Mouse (Mus musculus): ENCODE results near the gene Park7.
A peak's percentile ranks its signal among the peaks of the same experiment; 100 is the strongest.
"Not testable (repeated sequence)": the region's sequence is repeated elsewhere in the genome, so short reads cannot be mapped to it uniquely, and the experiment has no call there.

Gene Park7

DNA sequence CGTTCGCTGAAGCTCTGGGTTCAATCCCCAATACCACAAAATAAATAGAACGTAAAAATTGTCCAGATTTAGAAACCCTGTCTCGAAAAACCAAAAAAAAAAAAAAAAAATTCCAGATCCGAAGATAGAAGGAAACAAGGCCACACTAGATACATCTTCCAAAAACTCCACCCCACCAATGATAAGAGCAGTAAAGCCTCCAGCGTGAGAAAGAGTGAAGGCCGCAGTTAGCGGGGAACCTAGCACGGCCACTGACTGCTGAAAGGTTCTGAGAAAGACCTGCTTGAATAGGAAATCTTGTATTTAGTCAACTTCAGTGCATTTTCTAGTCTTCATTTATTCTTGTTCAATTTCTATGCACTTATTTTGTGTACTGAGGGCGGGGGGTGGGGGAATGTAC, 38.8 kb downstream of the Park7 start:
- DNase-seq (ENCODE audit: low read depth, low spot score), result no peak

DNA sequence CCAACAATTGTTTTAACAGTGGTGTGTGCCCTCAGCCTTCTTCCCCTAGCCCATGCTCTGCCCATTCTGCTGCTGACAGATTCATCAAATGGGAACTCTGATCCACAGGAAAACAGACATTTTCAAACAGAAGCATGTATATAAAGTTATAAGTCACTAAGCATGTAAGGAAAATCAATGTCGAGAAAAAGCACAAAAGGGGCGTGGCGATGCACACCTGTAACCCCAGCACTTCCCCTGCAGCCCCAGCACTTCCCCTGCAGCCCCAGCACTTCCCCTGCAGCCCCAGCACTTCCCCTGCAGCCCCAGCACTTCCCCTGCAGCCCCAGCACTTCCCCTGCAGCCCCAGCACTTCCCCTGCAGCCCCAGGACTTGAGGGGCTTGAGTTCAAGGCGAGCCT, 39.8 kb downstream of the Park7 start:
- not testable (repeated sequence) for DNase-seq (ENCODE audit: low read depth, low spot score)

DNA sequence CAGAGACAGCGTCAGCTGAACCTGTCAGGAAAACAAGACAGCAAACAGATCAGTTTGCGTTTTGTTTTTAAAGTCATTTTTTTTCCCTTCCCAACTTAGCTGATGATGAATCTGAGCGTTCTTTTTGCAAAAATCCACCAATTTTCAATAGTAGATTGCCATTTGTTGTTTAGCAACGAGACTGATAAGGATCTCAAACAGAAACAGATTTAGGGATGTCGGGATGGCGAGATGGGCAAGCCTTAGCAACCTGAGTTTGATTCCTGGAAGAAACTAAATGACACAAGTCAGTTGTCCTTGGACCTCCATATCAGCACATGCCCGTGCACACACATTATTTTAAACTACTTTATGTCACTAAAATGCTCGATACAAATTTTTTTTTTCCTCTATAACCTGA, 41.6 kb downstream of the Park7 start:
- no peak for DNase-seq (ENCODE audit: low read depth, low spot score)

DNA sequence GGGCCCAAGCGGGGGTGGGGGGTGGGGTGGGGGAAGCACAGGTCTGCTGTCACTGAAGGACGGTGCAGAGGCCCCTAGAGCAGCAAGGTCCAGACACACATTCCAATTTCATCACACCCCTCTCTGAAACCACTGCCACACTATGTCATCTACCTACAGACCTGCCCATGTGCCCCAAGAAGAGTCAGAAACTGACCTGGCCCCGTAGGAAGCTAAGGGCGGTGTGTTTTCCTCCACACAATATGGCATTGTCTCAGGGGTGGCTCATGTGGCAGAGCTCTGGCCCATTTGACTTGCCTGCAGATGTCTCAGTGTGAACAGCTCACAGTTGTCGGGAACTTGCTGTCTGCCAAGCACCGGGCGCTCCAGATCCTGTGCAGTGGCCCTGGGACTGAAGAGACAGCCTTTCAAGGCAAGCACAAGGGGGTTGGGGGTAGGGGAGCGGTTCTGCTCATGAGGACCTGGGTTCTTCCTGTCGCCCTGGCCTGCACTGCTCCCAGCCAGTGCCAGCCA, 42.0 kb downstream of the Park7 start:
- DNase-seq (ENCODE audit: low read depth, low spot score), result no peak

DNA sequence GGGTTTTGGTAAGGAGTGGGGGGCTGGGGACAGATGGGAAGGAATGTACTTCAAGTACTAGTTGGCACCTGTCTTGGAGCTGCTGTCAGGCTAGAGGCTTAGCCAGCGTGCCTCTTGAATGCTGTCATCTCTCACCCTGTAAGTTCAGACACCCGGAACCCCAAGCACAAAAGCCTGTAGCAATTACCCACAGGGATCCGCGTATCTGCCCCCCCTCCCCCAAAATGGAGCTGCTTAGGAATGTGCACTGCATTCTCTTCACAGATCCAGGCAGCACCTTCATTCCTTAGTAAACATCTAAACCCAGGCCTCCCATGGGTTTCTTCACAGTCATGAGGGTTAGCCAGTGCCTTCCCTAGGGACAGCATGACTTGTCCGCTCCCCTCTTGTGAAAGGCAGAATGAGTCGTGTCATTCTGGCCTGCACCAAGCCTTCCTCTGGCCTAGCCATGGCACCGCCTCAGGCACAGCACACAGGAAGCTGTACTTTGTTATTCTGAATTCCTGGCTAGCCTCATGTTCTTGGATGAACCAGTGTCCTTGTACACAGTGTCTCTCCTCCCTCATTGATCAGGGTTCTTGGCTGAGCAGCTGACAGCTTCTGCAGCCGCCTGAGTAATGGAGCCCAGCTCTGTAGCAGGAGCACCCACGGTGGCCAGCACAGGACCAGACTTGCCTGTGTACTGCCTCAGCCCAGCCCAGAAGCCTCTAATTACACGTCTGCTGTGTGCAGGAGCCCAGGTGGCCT, 42.7 kb downstream of the Park7 start:
- no peak for DNase-seq (ENCODE audit: low read depth, low spot score)

DNA sequence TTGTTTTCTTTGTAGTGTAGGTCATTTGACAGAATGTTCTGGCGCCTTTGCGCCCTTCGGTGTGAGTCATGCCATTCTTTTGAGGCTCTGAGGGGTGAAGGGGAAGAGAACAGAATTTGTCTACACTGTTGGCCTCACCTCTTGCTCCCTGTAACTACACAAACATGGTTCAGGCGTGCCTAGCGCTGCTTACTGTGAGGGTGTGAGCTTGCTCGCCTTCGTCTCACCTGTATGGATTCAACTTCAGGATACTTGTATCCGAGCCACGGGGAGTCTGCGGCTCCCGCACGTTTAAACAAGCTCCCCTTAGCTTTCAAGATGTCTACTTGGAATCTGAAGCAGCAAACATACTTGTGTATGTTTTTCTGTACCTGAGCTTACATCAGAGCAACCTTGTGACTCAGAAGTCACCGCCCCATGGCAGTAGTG, 43.3 kb downstream of the Park7 start:
- no peak for DNase-seq (ENCODE audit: low read depth, low spot score)

DNA sequence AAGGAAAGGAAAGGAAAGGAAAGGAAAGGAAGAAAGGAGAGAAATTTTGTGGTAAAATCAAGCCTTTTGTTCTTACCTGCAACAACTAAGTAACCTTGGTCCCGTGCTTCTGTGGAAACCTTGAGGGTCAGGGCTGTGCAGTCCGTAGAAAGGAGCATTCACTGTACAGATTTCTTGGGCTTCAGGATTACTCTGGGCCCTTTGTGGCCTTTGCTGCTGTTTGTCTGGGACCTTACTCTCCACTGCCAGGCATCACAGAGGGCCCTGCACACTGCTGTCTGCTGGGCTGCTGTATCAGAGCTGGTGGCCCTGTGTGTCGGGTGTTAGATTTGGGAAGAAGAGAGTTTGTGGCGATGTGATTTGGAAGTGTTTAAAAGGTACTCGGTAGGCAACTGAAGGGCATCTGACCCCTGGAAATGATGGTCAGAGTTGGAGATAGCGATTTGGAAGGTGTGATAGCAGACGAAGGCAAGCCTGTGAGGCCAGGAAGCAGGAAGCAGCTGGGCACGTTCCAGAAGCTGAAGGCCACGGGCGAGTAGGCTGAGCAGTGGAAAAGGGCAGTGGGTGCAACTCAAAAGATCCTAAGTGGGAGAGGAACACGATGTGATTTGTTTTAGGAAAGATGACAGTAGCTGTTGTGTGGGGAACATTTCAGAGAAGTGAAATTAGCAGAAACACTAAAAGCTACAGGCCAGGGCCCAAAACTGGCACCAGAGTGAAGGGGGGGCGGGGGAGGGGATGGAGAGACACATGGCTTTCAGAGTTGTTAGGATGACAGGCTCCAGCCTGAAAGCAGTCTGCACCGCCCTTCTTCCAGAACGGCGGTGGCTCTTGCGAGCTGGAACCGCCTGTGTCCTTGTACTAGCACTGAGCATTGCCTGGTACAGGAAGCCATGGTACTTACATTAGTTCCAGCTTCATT, 44.7 kb downstream of the Park7 start:
- DNase-seq (ENCODE audit: low read depth, low spot score), result no peak

DNA sequence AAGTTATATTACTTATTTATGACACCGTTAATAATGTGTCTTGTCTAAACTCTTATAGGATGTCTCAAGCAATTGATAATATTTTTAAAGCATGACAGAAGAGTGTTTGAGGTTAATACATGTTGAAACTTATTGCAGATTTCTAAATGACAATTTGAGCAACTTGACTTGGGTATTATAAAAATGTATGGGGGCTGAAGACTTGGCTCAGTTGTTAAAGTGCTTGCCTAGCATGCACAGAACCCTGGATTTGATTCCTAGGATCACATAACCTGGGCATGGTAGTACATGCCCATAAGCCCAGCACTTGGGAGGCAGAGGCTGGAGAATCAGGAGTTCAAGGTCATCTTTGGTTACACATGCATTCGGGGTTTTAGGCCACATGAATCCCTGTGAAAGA, 45.4 kb downstream of the Park7 start:
- no peak for DNase-seq (ENCODE audit: low read depth, low spot score)

DNA sequence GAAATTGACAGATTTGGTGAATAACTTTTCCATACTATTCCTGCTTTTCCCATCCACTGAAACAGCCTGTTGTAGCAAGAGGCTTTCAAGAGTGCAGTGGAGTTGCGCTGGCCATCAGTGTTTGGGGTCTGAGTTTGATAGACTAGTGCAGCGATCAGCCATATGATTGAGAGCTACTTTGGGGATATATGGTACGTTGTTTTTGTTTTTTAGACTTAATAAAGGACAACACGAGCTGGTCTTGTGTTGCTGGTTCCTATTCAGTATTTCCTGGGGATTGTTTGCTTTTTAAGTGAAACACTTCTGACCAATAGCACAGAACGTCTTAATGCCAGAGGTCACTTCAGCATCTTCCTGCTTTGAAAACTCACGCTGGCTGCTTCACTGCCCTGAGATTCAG, 46.1 kb downstream of the Park7 start:
- DNase-seq (ENCODE audit: low read depth, low spot score), result no peak

DNA sequence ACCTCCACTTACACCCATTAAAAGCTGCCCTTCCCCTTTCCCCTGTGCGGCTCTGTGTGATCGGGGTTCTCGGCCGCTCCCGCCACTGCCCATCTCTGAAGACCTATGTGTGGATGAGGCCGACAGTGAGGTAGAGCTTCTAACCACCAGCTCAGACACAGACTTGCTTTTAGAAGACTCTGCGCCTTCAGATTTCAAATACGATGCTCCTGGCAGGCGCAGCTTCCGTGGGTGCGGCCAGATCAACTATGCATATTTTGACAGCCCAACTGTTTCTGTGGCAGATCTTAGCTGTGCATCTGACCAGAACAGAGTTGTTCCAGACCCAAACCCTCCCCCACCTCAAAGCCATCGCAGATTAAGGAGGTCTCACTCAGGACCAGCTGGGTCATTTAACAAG, 47.7 kb downstream of the Park7 start:
- DNase-seq (ENCODE audit: low read depth, low spot score), result no peak

DNA sequence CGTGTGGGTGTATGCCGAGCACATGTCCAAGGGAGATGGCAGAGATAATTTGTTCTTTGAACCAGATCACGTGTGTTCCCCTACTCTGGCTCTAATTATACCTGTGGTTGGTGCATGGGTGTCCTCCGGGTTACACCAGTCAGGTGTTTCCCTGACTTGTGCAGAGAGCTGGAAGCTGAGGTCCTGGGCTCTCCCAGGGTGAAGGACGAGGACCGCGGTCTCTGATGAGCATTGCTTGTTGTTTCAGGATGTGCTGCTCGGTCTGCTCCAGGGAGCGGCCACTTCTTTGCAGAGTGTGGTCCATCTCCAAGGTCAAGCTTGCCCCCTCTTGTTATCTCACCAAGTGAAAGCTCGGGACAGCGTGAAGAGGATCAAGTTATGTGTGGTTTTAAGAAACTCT, 48.2 kb downstream of the Park7 start:
- no peak for DNase-seq (ENCODE audit: low read depth, low spot score)

DNA sequence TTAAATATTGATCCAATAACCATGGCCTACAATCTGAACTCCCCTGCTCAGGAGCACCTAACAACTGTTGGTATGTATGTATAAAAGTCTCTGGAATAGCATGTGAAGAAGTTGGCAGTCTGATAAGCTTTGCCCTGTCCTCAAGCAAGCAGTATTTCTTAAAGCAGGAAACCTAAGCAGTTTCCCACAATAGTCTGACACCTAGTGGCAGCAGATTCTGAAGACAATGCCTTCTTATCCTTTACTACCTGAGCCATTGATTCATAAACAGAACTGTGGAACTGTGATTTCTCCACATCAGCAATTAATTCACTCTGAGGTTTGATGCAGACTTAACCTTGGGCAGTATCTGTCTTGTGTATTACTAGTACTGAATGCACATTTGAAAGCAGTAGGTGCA, 48.9 kb downstream of the Park7 start:
- peak; percentile 66 for DNase-seq (ENCODE audit: low read depth, low spot score)

DNA sequence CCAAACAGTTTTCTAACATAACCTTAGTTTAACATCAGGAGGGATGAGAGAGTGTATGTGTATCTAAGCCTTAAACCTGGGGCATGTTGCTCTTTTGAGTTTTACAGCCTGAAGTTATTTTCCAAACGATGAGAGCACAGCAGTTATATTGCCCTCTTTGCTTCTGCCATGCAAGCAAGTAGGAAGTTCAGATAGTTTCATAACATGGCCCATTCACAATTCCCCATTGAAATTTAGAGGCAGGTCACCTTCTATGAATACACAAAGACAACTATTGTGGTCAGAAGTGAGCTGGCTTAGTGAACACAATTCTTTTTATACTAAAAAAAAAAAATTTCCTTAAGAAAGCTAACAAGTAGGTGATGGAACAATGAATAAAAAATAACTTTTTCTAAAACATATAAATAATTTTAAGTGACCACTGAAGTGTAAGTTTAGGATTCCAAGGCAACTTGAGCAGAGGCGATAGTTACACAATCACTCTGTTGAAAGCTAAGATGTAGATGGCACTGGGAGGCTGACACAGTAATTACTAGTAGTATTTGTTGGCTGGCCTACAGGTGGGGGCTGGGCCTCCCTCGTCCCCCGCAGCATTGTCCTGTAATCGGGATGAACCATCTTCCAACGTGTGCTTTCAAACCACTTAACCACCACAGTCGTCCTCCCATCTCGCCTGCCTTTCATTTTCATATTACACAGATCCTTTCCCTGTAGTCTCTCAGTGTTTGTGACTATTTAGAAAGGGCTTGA, 51.4 kb downstream of the Park7 start:
- no peak for DNase-seq (ENCODE audit: low read depth, low spot score)

DNA sequence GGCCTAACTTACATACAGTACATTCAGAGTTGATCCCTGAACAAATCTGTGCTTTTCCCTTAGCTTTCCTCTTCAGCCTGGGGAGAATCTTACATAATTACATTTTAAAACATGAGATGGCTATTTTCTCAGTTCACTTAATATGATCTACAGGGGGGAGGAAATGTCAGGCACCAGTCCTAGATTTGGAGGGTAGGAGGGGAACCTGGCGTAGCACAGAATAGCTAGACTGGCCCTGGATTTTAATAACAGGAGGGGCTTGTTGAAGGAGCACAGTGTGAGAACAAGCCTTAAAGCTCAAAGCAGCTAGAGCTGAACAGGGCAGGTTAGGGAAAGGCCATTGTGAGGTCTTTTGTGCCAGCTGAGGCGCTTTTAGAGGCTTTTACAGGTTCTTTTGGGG, 53.1 kb downstream of the Park7 start:
- DNase-seq (ENCODE audit: low read depth, low spot score), result no peak

DNA sequence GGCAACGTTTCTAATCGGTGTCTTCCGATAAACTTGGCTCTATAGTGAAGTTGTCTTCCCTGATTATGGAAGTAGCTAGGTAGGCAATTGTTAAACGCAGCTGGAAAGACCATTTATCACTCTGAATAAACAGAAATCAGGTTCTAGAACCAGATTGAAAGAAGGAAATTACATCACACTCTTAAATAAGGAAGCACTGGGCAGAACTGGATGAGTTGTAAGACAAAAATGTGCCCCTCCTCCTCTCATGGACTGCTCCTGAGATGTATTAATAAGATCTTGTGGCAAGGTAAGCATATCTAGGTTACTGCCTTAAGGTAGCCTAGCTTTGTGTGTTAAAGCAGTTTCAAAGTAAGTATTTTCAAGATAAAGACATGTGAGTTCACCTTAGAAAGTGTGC, 53.7 kb downstream of the Park7 start:
- no peak for DNase-seq (ENCODE audit: low read depth, low spot score)

DNA sequence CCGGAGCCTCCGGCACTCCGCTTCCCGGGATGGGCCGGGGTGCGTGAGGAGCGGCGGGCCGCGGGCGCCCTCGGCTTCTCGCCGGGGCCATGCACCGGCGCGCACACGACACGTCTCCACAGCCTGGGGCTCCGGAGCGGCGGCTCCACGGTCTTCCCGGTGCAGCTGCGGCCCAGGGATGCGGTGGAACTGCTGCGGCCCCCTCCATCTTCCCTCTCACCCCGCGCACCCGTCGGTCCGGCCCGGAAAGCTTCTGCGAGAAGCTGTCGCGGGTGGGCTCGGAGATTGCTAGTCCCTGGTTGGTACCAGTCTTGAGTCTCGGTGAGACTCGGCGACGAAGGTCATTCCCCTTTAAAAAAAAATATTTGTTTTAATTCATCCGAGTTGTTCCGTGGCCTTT, 58.9 kb downstream of the Park7 start:
- DNase-seq (ENCODE audit: low read depth, low spot score), result no peak

DNA sequence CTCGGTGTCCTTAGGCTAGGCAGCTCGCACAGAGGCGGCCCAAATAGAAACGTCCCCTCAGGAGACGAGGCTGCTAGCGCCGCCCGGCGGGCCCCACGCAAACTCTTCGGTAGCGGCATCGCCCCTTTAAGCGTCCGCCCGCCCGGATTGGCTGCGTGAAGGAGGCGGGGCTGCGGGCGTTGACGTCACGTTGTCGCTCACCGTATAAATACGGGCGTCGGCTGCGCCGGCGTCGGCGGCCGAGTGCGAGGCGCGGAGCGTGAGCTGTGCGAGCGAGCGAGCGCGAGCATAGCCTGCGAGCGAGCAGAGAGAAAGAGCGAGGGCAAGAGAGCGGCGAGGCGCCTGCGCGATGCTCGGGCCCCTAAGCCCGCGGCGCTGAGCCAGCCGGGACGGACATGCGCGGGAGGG, 59.4 kb downstream of the Park7 start:
- peak; percentile 98 for DNase-seq (ENCODE audit: low read depth, low spot score)

DNA sequence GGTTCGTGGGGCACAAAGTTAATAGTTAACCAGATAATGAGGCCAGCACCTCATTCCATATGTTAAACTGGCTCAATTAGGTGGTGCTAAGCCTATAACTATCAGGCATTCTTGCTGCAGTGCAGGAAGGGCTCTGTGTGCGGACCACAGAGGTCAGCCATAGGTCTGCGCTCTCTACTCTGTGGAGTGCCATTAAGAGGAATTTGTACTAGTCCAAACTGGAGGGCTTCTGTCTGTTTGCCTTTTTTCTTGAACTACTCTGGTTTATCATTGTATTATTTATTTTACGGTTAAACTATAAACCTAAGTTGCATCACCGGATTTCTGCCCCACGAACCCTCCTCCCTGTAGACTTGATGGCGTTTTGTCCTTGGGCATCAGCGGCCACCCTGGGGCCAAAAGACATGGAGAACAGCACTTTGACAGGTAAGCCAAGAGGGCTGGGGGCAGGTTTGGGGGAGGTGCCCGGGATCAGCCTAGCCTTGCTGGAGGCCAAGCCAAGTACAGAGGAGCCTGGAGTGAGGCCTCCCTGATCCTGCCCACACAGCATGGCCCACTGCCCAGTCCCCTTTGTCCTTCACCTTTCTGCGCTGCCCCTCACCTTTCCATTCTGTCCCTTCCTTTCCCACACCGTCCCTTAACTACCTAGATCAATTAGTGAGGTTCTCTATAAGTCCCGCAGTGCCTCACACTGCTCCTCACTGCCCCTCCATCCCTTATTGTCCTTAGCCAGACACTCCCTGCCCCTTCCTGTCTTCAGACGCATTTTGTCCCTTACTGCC, 60.4 kb downstream of the Park7 start, which contains the start of gene Errfi1:
Gene Errfi1 (plus strand): TSS at position 240 of the 782 bp plus-strand sequence.
- DNase-seq (ENCODE audit: low read depth, low spot score), result peak; percentile 14

DNA sequence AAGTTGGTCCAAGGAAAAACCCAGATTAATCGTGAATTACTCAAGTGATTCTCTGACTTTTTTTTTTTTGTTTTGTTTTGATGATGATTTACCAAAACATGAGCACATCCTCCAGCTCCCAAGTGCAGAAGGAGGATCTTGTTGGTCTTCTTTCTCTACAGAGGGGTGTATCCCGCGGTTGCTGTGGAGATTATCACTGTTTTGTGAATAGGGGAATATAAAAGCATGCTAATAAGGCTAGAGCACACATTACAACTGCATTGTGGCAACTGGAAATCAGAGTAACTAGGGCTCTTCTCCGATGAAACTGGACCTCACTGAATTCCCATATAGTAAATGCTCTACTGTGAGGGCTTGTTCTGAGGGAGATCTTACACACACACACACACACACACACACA, 61.8 kb downstream of the Park7 start:
- no peak for DNase-seq (ENCODE audit: low read depth, low spot score)

DNA sequence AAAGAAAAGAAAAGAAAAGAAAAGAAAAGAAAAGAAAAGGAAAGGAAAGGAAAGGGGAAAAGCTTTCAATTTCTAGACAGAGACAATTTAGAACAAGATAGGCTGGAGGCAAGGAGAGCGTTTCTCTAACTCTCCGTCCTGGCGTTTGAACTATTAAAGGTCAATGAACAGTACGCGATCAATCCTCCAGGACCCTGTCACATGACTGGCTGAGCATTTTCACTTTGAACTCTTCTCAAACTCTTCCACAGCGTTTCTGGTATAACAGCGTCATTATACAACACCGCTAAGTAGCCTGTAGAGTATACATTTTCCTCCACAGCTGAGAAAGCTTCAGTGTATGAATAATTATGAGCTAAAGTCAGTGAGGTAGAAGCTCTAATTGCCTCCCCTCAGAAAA, 62.2 kb downstream of the Park7 start:
- DNase-seq (ENCODE audit: low read depth, low spot score), result no peak

DNA sequence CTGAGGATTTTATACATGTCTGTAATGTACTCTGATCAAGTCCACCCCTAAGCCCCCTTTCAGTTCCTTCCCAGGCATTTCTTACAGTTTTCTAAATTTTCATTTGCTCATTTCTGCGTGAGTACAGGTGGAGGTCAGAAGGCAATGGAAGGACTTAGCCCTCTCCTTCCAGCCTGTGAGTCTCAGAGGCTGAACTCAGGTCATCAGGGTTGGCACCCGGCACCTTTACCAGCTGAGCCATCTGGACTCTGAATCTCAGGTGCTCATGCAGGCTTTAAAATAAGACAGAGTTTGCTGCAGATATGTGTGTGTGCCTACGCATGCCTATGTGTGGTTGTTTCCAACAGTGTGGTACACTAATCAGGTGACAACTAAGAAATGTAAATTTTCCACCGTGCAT, 63.3 kb downstream of the Park7 start:
- DNase-seq (ENCODE audit: low read depth, low spot score), result no peak
